Mouse (Mus musculus) retina, postnatal 1 day (tissue): Measurements from ENCODE around the gene Slc6a9.

Source experiments
- DNase-seq: peaks from one replicate; pipeline ENCODE4 v3.0.0-alpha.2; 2012

Gene Slc6a9

GRCm38 (mm10) chr4:117882701-117883691 is 48.7 kb downstream of the Slc6a9 start, which contains the start of gene B4galt2:
Gene B4galt2 (minus strand): TSS chr4:117883487.
- DNase-seq = peak; percentile 70

- no peak for DNase-seq
Observed at GRCm38 (mm10) chr4:117884146-117884545, 49.8 kb downstream of the Slc6a9 start.

GRCm38 (mm10) chr4:117885093-117885492 is 50.8 kb downstream of the Slc6a9 start:
- no peak for DNase-seq

- DNase-seq = no peak
Observed at GRCm38 (mm10) chr4:117885994-117886393, 51.7 kb downstream of the Slc6a9 start.

- no peak for DNase-seq
Observed at GRCm38 (mm10) chr4:117886644-117887043, 52.3 kb downstream of the Slc6a9 start.

GRCm38 (mm10) chr4:117887133-117887532 is 52.8 kb downstream of the Slc6a9 start, which contains the start of gene Atp6v0b:
Gene Atp6v0b (minus strand): TSS chr4:117887333.
- DNase-seq = peak; percentile 92

- DNase-seq = no peak
Observed at GRCm38 (mm10) chr4:117887920-117888319, 53.6 kb downstream of the Slc6a9 start.

GRCm38 (mm10) chr4:117889471-117889870 is 55.2 kb downstream of the Slc6a9 start:
- DNase-seq = no peak

GRCm38 (mm10) chr4:117890031-117890430 is 55.7 kb downstream of the Slc6a9 start:
- DNase-seq = no peak

- no peak for DNase-seq
Observed at GRCm38 (mm10) chr4:117890750-117891149, 56.4 kb downstream of the Slc6a9 start.

GRCm38 (mm10) chr4:117891738-117892161 is 57.4 kb downstream of the Slc6a9 start, which contains the start of gene Dph2:
Gene Dph2 (minus strand): TSS chr4:117892032.
- DNase-seq = peak; percentile 96

- DNase-seq = peak; percentile 32
Observed at GRCm38 (mm10) chr4:117893376-117893775, 59.1 kb downstream of the Slc6a9 start.

- DNase-seq = no peak
Observed at GRCm38 (mm10) chr4:117894601-117895000, 60.3 kb downstream of the Slc6a9 start.

GRCm38 (mm10) chr4:117895339-117895738 is 61.0 kb downstream of the Slc6a9 start:
- DNase-seq = no peak

- DNase-seq = no peak
Observed at GRCm38 (mm10) chr4:117896031-117896430, 61.7 kb downstream of the Slc6a9 start.

GRCm38 (mm10) chr4:117898111-117898510 is 63.8 kb downstream of the Slc6a9 start:
- no peak for DNase-seq

GRCm38 (mm10) chr4:117904094-117904493 is 69.8 kb downstream of the Slc6a9 start:
- no peak for DNase-seq

GRCm38 (mm10) chr4:117904761-117905160 is 70.5 kb downstream of the Slc6a9 start:
- no peak for DNase-seq

GRCm38 (mm10) chr4:117906196-117906595 is 71.9 kb downstream of the Slc6a9 start:
- no peak for DNase-seq

GRCm38 (mm10) chr4:117908834-117909453 is 74.6 kb downstream of the Slc6a9 start:
- DNase-seq = peak; percentile 43

- DNase-seq = no peak
Observed at GRCm38 (mm10) chr4:117912131-117912561, 77.8 kb downstream of the Slc6a9 start.

GRCm38 (mm10) chr4:117912685-117913273 is 78.5 kb downstream of the Slc6a9 start:
- DNase-seq = no peak

- no peak for DNase-seq
Observed at GRCm38 (mm10) chr4:117913421-117913820, 79.1 kb downstream of the Slc6a9 start.
